Mouse (Mus musculus) heart, embryonic 11.5 days (tissue): ENCODE results near the gene Gstp2. TPM values are rescaled to one million over a fixed set of nuclear protein-coding genes. Genes with fewer than 3 reads are reported as not detected.
"Not testable (repeated sequence)": the region's sequence is repeated elsewhere in the genome, so short reads cannot be mapped to it uniquely, and the experiment has no call there.

Experiments
- ATAC-seq: fragments of 200-750 bp; cut with Nextera tagmentation; replicated peaks from 2 replicates; pipeline ENCODE4 v1.8.0; 2017; ENCODE audit warnings: moderate library complexity; ENCODE audit not compliant: insufficient number of reproducible peaks, low FRiP score, low TSS enrichment
- H3K27ac ChIP-seq: fragments of 300-500 bp; sonication (generic); 2 replicates; pipeline ENCODE4 v1.5.1; 2014; ENCODE audit warnings: mild to moderate bottlenecking, low read depth, low read length
- H3K27me3 ChIP-seq: fragments of 300-500 bp; sonication (generic); 2 replicates; pipeline ENCODE4 v1.6.1; 2014; ENCODE audit warnings: mild to moderate bottlenecking, low read length, mixed read lengths; ENCODE audit not compliant: control insufficient read depth, insufficient read depth
- H3K36me3 ChIP-seq: fragments of 300-500 bp; sonication (generic); 2 replicates; pipeline ENCODE4 v1.6.1; 2014; ENCODE audit warnings: mild to moderate bottlenecking, low read length, moderate library complexity, mixed read lengths; ENCODE audit not compliant: control insufficient read depth, insufficient read depth
- H3K4me1 ChIP-seq: fragments of 300-500 bp; sonication (generic); 2 replicates; pipeline ENCODE4 v1.6.1; 2014; ENCODE audit warnings: low read length; ENCODE audit not compliant: control insufficient read depth, insufficient read depth
- H3K4me2 ChIP-seq: fragments of 300-500 bp; sonication (generic); 2 replicates; pipeline ENCODE4 v1.6.1; 2014; ENCODE audit warnings: mild to moderate bottlenecking, moderate library complexity
- H3K4me3 ChIP-seq: fragments of 300-500 bp; sonication (generic); 2 replicates; pipeline ENCODE4 v1.5.1; 2014; ENCODE audit warnings: low read depth, low read length
- H3K9ac ChIP-seq: fragments of 300-500 bp; sonication (generic); 2 replicates; pipeline ENCODE4 v1.6.1; 2014; ENCODE audit warnings: mild to moderate bottlenecking, low read depth, low read length, moderate library complexity
- H3K9me3 ChIP-seq: fragments of 300-500 bp; sonication (generic); replicated peaks from 2 replicates; pipeline ENCODE4 v1.6.1; 2016; ENCODE audit warnings: low read length; ENCODE audit not compliant: control insufficient read depth
- WGBS: fragments of 180-500 bp; shearing (Covaris S2); extraction: QIAGEN DNeasy Blood & Tissue Kit; methylation state at CpG from one replicate; pipeline ENCODE4 v1.1.7; 2014; ENCODE audit not compliant: insufficient replicate concordance; 5-methylcytosine and 5-hydroxymethylcytosine counted together
- polyA plus RNA-seq: library from polyadenylated mRNA; unstranded; fragments of >200 nt; fragmentation: Nextera tagmentation; extraction: Ambion mirVana; gene quantifications from 2 replicates; pipeline ENCODE4 v1.2.1, GENCODE M21; 2014

The Gstp2 gene
- polyA plus RNA-seq, 1 experiment from 2014 or later, result 3.4 TPM

DNA sequence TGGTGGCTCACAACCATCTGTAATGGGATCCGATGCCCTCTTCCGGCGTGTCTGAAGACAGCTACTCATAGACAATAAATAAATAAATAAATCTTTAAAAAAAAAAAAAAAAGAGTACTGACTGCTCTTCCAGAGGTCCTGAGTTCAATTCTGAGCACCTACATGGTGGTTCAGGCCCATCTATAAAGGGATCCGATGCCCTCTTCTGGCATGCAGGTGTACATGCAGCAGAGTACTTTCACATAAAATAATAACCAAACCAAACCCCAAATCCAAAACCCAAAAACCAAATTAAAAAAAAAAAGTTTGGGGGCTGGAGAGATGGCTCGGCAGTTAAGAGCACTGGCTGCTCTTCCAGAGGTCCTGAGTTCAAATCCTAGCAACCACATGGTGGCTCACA lies 3.2 kb upstream of the Gstp2 start:
- not testable (repeated sequence) for H3K27ac ChIP-seq, H3K4me3 ChIP-seq, H3K27me3 ChIP-seq, ATAC-seq, H3K9ac ChIP-seq, H3K9me3 ChIP-seq, H3K4me2 ChIP-seq, H3K36me3 ChIP-seq, H3K4me1 ChIP-seq
- WGBS, result 78% methylated on average over 5 of the region's 5 CpGs

- WGBS, result 15% methylated on average over 4 of the region's 4 CpGs
- no peak overlapping the region for H3K27ac ChIP-seq
- no peak for ATAC-seq
These were observed 2.0 kb upstream of the Gstp2 start for GRCm38 (mm10) chr19:4047859-4048258.

DNA sequence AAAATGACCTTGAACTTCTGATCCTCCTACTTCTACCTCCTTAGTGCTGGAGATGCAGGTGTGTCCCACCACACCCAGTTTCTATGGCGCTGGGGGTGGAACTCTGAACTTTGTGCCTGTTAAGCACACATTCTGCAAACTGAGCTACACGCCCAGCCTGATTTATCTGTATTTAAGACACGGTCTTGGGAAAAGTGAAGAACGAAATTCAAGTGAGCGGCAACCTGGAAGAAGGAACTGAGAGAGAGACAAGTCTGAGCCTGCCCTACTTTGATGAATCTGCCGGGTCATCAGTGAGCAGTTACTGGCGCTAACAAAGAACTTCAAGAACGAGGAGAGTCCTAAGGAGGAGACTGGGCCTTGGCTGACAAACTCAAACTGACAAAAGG lies 1.0 kb upstream of the Gstp2 start:
- H3K4me1 ChIP-seq, result no peaks in the 10 kb centered on the region
- WGBS, result 80% methylated on average over 8 of the region's 8 CpGs
- H3K9ac ChIP-seq, result no peak overlapping the region
- no peak overlapping the region for H3K27ac ChIP-seq
- H3K4me3 ChIP-seq, result no peak overlapping the region
- ATAC-seq, result no peak
- no peaks in the 10 kb centered on the region for H3K27me3 ChIP-seq
- no peaks in the 10 kb centered on the region for H3K9me3 ChIP-seq
- H3K36me3 ChIP-seq, result no peaks in the 10 kb centered on the region
- no peak overlapping the region for H3K4me2 ChIP-seq

More at GRCm38 (mm10) chr19:4047859-4048258, 2.0 kb upstream of the Gstp2 start:
- Histone ChIP-seq H3K36me3 (no peaks in the 10 kb centered on the region), H3K9me3 (no peaks in the 10 kb centered on the region), H3K4me3 (no peak overlapping the region), H3K4me2 (no peak overlapping the region), H3K4me1 (no peaks in the 10 kb centered on the region), H3K27me3 (no peaks in the 10 kb centered on the region), H3K9ac (no peak overlapping the region)

GRCm38 (mm10) chr19:4044109-4044508 lies 1.7 kb downstream of the Gstp2 start:
- H3K27ac ChIP-seq, ATAC-seq: not testable (repeated sequence)

GRCm38 (mm10) chr19:4042124-4042523 lies 3.7 kb downstream of the Gstp2 start:
- H3K9ac ChIP-seq, result no peak overlapping the region
- no peaks in the 10 kb centered on the region for H3K36me3 ChIP-seq
- ATAC-seq, result no peak
- H3K4me1 ChIP-seq, result peaks cover 3% of the 10 kb centered on the region; the same call in 1 of the 2 replicates
- no peaks in the 10 kb centered on the region for H3K9me3 ChIP-seq
- H3K27ac ChIP-seq, result no peak overlapping the region
- H3K4me3 ChIP-seq, result no peak overlapping the region
- no peaks in the 10 kb centered on the region for H3K27me3 ChIP-seq
- 59% methylated on average over 14 of the region's 14 CpGs for WGBS
- no peak overlapping the region for H3K4me2 ChIP-seq

More at GRCm38 (mm10) chr19:4044109-4044508, 1.7 kb downstream of the Gstp2 start:
- not testable (repeated sequence) for H3K4me3 ChIP-seq, H3K4me2 ChIP-seq, H3K36me3 ChIP-seq, H3K9me3 ChIP-seq, H3K9ac ChIP-seq, H3K27me3 ChIP-seq, H3K4me1 ChIP-seq
- 86% methylated on average over 5 of the region's 5 CpGs for WGBS

GRCm38 (mm10) chr19:4041500-4041899 lies 4.3 kb downstream of the Gstp2 start:
- H3K9me3 ChIP-seq, H3K4me3 ChIP-seq, H3K9ac ChIP-seq, H3K4me1 ChIP-seq, H3K36me3 ChIP-seq, H3K27ac ChIP-seq, H3K27me3 ChIP-seq, ATAC-seq, H3K4me2 ChIP-seq: not testable (repeated sequence)
- WGBS, result 81% methylated on average over 3 of the region's 4 CpGs

DNA sequence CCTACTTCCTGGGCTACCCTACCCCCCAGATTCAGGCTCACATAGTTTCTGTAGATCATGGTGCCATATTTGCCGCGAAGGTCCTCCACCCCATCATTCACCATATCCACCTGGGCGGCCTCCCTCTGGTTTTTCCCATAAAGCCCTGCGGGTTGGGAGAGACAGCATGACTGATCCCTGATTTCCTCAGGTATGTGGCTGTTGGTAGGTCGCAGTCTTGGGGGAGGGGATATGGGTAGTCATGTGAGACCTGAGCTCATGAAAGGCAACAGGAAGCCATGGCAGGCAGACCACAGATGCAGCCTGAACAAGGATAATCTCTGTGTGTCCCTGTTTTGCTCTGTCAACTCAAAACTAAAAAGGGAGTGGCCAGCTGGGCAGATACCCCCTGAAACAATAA lies 4.9 kb downstream of the Gstp2 start:
- H3K36me3 ChIP-seq, H3K4me2 ChIP-seq, H3K9me3 ChIP-seq, H3K27ac ChIP-seq, H3K27me3 ChIP-seq, H3K4me1 ChIP-seq, H3K4me3 ChIP-seq, H3K9ac ChIP-seq, ATAC-seq: not testable (repeated sequence)
- 76% methylated on average over 5 of the region's 5 CpGs for WGBS

DNA sequence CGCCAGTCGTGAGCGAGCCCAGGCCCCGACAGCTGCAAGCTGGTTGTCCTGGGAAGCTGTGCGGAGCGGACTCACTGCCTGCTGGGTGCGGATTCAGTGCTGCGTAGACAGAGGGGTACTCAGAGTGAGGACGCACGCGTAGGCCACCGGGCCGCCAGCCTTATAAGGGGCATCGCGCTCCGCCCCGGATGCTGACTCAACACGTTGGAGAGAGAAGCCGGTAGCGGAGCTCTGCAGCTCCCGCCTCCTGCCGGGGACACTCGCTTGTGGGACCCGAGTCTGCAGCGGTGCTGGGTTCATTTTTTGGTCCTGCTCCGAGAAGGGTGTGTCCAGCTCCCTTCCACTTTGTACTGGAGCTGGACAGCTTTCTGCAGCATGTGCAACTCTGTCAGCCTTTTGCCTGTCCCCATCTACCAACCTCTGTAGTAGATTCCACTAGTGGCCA lies 8.0 kb downstream of the Gstp2 start, which contains the start of gene Gstp1:
Gene Gstp1, minus strand, starts transcription at position 198 of the 445 bp plus-strand sequence.
- no peaks in the 10 kb centered on the region for H3K36me3 ChIP-seq
- peak within 1 kb of the TSS; percentile 94 for H3K9ac ChIP-seq
- H3K4me2 ChIP-seq, result peak within 1 kb of the TSS; percentile 84
- under 1% methylated on average over 26 of the region's 26 CpGs for WGBS
- no peaks in the 10 kb centered on the region for H3K9me3 ChIP-seq
- H3K27me3 ChIP-seq, result no peaks in the 10 kb centered on the region
- H3K4me1 ChIP-seq, result peaks cover 8% of the 10 kb centered on the region; the same call in 1 of the 2 replicates
- H3K4me3 ChIP-seq, result peak within 1 kb of the TSS; percentile 77
- peak; percentile 85 for ATAC-seq
- peak within 1 kb of the TSS; percentile 82 for H3K27ac ChIP-seq

- not testable (repeated sequence) for ATAC-seq, H3K9me3 ChIP-seq, H3K36me3 ChIP-seq, H3K27me3 ChIP-seq, H3K4me1 ChIP-seq
- WGBS, result 29% methylated on average over 7 of the region's 8 CpGs
- Histone ChIP-seq H3K4me2 (peak overlapping the region; percentile 84), H3K27ac (peak overlapping the region; percentile 82), H3K4me3 (peak overlapping the region; percentile 77), H3K9ac (peak overlapping the region; percentile 94)
These were observed 8.6 kb downstream of the Gstp2 start for GRCm38 (mm10) chr19:4037154-4037787.
